Mouse (Mus musculus) erythroid progenitor cell, adult 5-6 weeks (primary cell): ENCODE results near the gene Slc6a16. TPM values are rescaled to one million over a fixed set of nuclear protein-coding genes. Genes with fewer than 3 reads are reported as not detected.

Source experiments
- ATAC-seq: replicated peaks from 2 replicates; pipeline ENCODE4 v1.8.0; 2016; ENCODE audit warnings: moderate number of reproducible peaks, mild to moderate bottlenecking, moderate TSS enrichment, inconsistent platforms; ENCODE audit not compliant: poor library complexity, low FRiP score, severe bottlenecking
- total RNA-seq, 2 experiments: library from RNA; stranded (forward) in 1 of 2; stranded (reverse) in 1 of 2; fragments of 150-400 nt in 1 of 2; fragments of 186-747, 209-891 nt in 1 of 2; gene quantifications; 2 replicates each; pipeline versions ENCODE4 v1.2.3 to v1.2.4; 2015 to 2017; ENCODE audit warnings: low replicate concordance in 2 of 2

Slc6a16 gene
- total RNA-seq, 2 experiments from 2014 or later, result not detected

GRCm38 (mm10) chr7:45302626-45303025 lies 61.7 kb downstream of the Slc6a16 start:
- ATAC-seq, result no peak

- no peak for ATAC-seq
Measured at GRCm38 (mm10) chr7:45304869-45305268, 64.0 kb downstream of the Slc6a16 start.

GRCm38 (mm10) chr7:45305275-45305674 lies 64.4 kb downstream of the Slc6a16 start:
- 0 out of 2 replicates have a peak, but pooled peaks have one; percentile 23 for ATAC-seq

GRCm38 (mm10) chr7:45308551-45309240 lies 67.8 kb downstream of the Slc6a16 start:
- no peak for ATAC-seq

- no peak for ATAC-seq
Measured at GRCm38 (mm10) chr7:45309455-45309854, 68.6 kb downstream of the Slc6a16 start.

- ATAC-seq, result no peak
Measured at GRCm38 (mm10) chr7:45312023-45312422, 71.1 kb downstream of the Slc6a16 start.

GRCm38 (mm10) chr7:45312686-45313453 lies 72.0 kb downstream of the Slc6a16 start:
- no peak for ATAC-seq

- ATAC-seq, result no peak
Measured at GRCm38 (mm10) chr7:45313495-45313894, 72.6 kb downstream of the Slc6a16 start.

- no peak for ATAC-seq
Measured at GRCm38 (mm10) chr7:45315182-45315701, 74.4 kb downstream of the Slc6a16 start.

- ATAC-seq, result no peak
Measured at GRCm38 (mm10) chr7:45316536-45316935, 75.7 kb downstream of the Slc6a16 start.

- no peak for ATAC-seq
Measured at GRCm38 (mm10) chr7:45322245-45322644, 81.4 kb downstream of the Slc6a16 start.

Other genes with a start within 250 kb of the Slc6a16 start
Only the 30 nearest of the 38 such genes appear.
- gene Prr12, start 188.2 kb upstream of the Slc6a16 start, total RNA-seq (2015; ENCODE audit: low replicate concordance), result 3.6 and 6.7 TPM in 2 replicates
- gene Prr12, start 188.2 kb upstream of the Slc6a16 start, total RNA-seq (2017; ENCODE audit: low replicate concordance), result 0.13 and 0.23 TPM in 2 replicates
- 24.5 and 30.6 TPM in 2 replicates for gene Nosip, start 178.7 kb upstream of the Slc6a16 start, total RNA-seq (2015; ENCODE audit: low replicate concordance)
- gene Nosip, start 178.7 kb upstream of the Slc6a16 start, total RNA-seq (2017; ENCODE audit: low replicate concordance), result 32.7 and 54.0 TPM in 2 replicates
- gene Prrg2, start 178.4 kb upstream of the Slc6a16 start, total RNA-seq (2015; ENCODE audit: low replicate concordance), result 2.9 and 8.8 TPM in 2 replicates
- gene Prrg2, start 178.4 kb upstream of the Slc6a16 start, total RNA-seq (2017; ENCODE audit: low replicate concordance), result 0.91 and 6.8 TPM in 2 replicates
- gene Rcn3, start 148.9 kb upstream of the Slc6a16 start, total RNA-seq (2015; ENCODE audit: low replicate concordance), result 1.1 and 8.8 TPM in 2 replicates
- gene Rcn3, start 148.9 kb upstream of the Slc6a16 start, total RNA-seq (2017; ENCODE audit: low replicate concordance), result 1.9 and 4.0 TPM in 2 replicates
- gene Fcgrt, start 137.2 kb upstream of the Slc6a16 start, total RNA-seq (2015; ENCODE audit: low replicate concordance), result 10.5 TPM in 2 replicates
- gene Fcgrt, start 137.2 kb upstream of the Slc6a16 start, total RNA-seq (2017; ENCODE audit: low replicate concordance), result 8.3 and 9.7 TPM in 2 replicates
- 694 and 736 TPM in 2 replicates for gene Rps11, start 116.6 kb upstream of the Slc6a16 start, total RNA-seq (2015; ENCODE audit: low replicate concordance)
- gene Rps11, start 116.6 kb upstream of the Slc6a16 start, total RNA-seq (2017; ENCODE audit: low replicate concordance), result 189 and 313 TPM in 2 replicates
- 918 and 1,040 TPM in 2 replicates for gene Rpl13a, start 112.3 kb upstream of the Slc6a16 start, total RNA-seq (2015; ENCODE audit: low replicate concordance)
- gene Rpl13a, start 112.3 kb upstream of the Slc6a16 start, total RNA-seq (2017; ENCODE audit: low replicate concordance), result 765 and 800 TPM in 2 replicates
- gene Gm45713, start 104.9 kb upstream of the Slc6a16 start, total RNA-seq (2015; ENCODE audit: low replicate concordance), result not detected in 2 replicates
- 0.98 and 2.3 TPM in 2 replicates for gene Gm45713, start 104.9 kb upstream of the Slc6a16 start, total RNA-seq (2017; ENCODE audit: low replicate concordance)
- 3.6 and 17.2 TPM in 2 replicates for gene Flt3l, start 104.7 kb upstream of the Slc6a16 start, total RNA-seq (2015; ENCODE audit: low replicate concordance)
- 0.23 and 4.5 TPM in 2 replicates for gene Flt3l, start 104.7 kb upstream of the Slc6a16 start, total RNA-seq (2017; ENCODE audit: low replicate concordance)
- gene Pih1d1, start 86.8 kb upstream of the Slc6a16 start, total RNA-seq (2015; ENCODE audit: low replicate concordance), result 58.7 and 96.4 TPM in 2 replicates
- 6.8 and 8.7 TPM in 2 replicates for gene Pih1d1, start 86.8 kb upstream of the Slc6a16 start, total RNA-seq (2017; ENCODE audit: low replicate concordance)
- gene Aldh16a1, start 86.5 kb upstream of the Slc6a16 start, total RNA-seq (2015; ENCODE audit: low replicate concordance), result 24.5 and 29.3 TPM in 2 replicates
- 12.4 and 14.1 TPM in 2 replicates for gene Aldh16a1, start 86.5 kb upstream of the Slc6a16 start, total RNA-seq (2017; ENCODE audit: low replicate concordance)
- not detected in 2 replicates for gene Slc17a7, start 77.1 kb upstream of the Slc6a16 start, total RNA-seq (2015; ENCODE audit: low replicate concordance)
- gene Slc17a7, start 77.1 kb upstream of the Slc6a16 start, total RNA-seq (2017; ENCODE audit: low replicate concordance), result not detected in 2 replicates
- not detected in 2 replicates for gene Gfy, start 61.5 kb upstream of the Slc6a16 start, total RNA-seq (2015; ENCODE audit: low replicate concordance)
- not detected in 2 replicates for gene Gfy, start 61.5 kb upstream of the Slc6a16 start, total RNA-seq (2017; ENCODE audit: low replicate concordance)
- not detected in 2 replicates for gene Pth2, start 60.1 kb upstream of the Slc6a16 start, total RNA-seq (2015; ENCODE audit: low replicate concordance)
- not detected in 2 replicates for gene Pth2, start 60.1 kb upstream of the Slc6a16 start, total RNA-seq (2017; ENCODE audit: low replicate concordance)
- not detected in 2 replicates for gene Ccdc155, start 36.2 kb upstream of the Slc6a16 start, total RNA-seq (2015; ENCODE audit: low replicate concordance)
- not detected in 2 replicates for gene Ccdc155, start 36.2 kb upstream of the Slc6a16 start, total RNA-seq (2017; ENCODE audit: low replicate concordance)
- gene Dkkl1, start 28.9 kb upstream of the Slc6a16 start, total RNA-seq (2015; ENCODE audit: low replicate concordance), result 6.3 and 8.6 TPM in 2 replicates
- gene Dkkl1, start 28.9 kb upstream of the Slc6a16 start, total RNA-seq (2017; ENCODE audit: low replicate concordance), result 0.77 TPM in 1 of 2 replicates, not detected in the other
- not detected in 2 replicates for gene Tead2, start 25.3 kb upstream of the Slc6a16 start, total RNA-seq (2015; ENCODE audit: low replicate concordance)
- gene Tead2, start 25.3 kb upstream of the Slc6a16 start, total RNA-seq (2017; ENCODE audit: low replicate concordance), result not detected in 2 replicates
- 82.2 and 86.1 TPM in 2 replicates for gene Cd37, start 2.0 kb upstream of the Slc6a16 start, total RNA-seq (2015; ENCODE audit: low replicate concordance)
- 21.1 and 54.8 TPM in 2 replicates for gene Cd37, start 2.0 kb upstream of the Slc6a16 start, total RNA-seq (2017; ENCODE audit: low replicate concordance)
- gene Slc6a21, start 36.4 kb downstream of the Slc6a16 start, total RNA-seq (2015; ENCODE audit: low replicate concordance), result not detected in 2 replicates
- gene Slc6a21, start 36.4 kb downstream of the Slc6a16 start, total RNA-seq (2017; ENCODE audit: low replicate concordance), result not detected in 2 replicates
- not detected in 2 replicates for gene Trpm4, start 92.7 kb downstream of the Slc6a16 start, total RNA-seq (2015; ENCODE audit: low replicate concordance)
- gene Trpm4, start 92.7 kb downstream of the Slc6a16 start, total RNA-seq (2017; ENCODE audit: low replicate concordance), result not detected in 2 replicates
- not detected in 2 replicates for gene Hrc, start 94.2 kb downstream of the Slc6a16 start, total RNA-seq (2015; ENCODE audit: low replicate concordance)
- not detected in 2 replicates for gene Hrc, start 94.2 kb downstream of the Slc6a16 start, total RNA-seq (2017; ENCODE audit: low replicate concordance)
- gene Ppfia3, start 125.9 kb downstream of the Slc6a16 start, total RNA-seq (2015; ENCODE audit: low replicate concordance), result not detected in 2 replicates
- gene Ppfia3, start 125.9 kb downstream of the Slc6a16 start, total RNA-seq (2017; ENCODE audit: low replicate concordance), result not detected in 2 replicates
- not detected in 2 replicates for gene Lin7b, start 129.5 kb downstream of the Slc6a16 start, total RNA-seq (2015; ENCODE audit: low replicate concordance)
- gene Lin7b, start 129.5 kb downstream of the Slc6a16 start, total RNA-seq (2017; ENCODE audit: low replicate concordance), result not detected in 2 replicates
- gene Snrnp70, start 154.7 kb downstream of the Slc6a16 start, total RNA-seq (2015; ENCODE audit: low replicate concordance), result 143 and 194 TPM in 2 replicates
- 312 and 348 TPM in 2 replicates for gene Snrnp70, start 154.7 kb downstream of the Slc6a16 start, total RNA-seq (2017; ENCODE audit: low replicate concordance)
- not detected in 2 replicates for gene Kcna7, start 164.6 kb downstream of the Slc6a16 start, total RNA-seq (2015; ENCODE audit: low replicate concordance)
- gene Kcna7, start 164.6 kb downstream of the Slc6a16 start, total RNA-seq (2017; ENCODE audit: low replicate concordance), result not detected in 2 replicates
- not detected in 2 replicates for gene Ntf5, start 172.6 kb downstream of the Slc6a16 start, total RNA-seq (2015; ENCODE audit: low replicate concordance)
- gene Ntf5, start 172.6 kb downstream of the Slc6a16 start, total RNA-seq (2017; ENCODE audit: low replicate concordance), result not detected in 2 replicates
- gene Lhb, start 179.7 kb downstream of the Slc6a16 start, total RNA-seq (2015; ENCODE audit: low replicate concordance), result not detected in 2 replicates
- not detected in 2 replicates for gene Lhb, start 179.7 kb downstream of the Slc6a16 start, total RNA-seq (2017; ENCODE audit: low replicate concordance)
- gene Gys1, start 193.8 kb downstream of the Slc6a16 start, total RNA-seq (2015; ENCODE audit: low replicate concordance), result 0.84 and 5.8 TPM in 2 replicates
- gene Gys1, start 193.8 kb downstream of the Slc6a16 start, total RNA-seq (2017; ENCODE audit: low replicate concordance), result 2.1 and 6.2 TPM in 2 replicates
- 39.0 and 53.3 TPM in 2 replicates for gene Ruvbl2, start 197.0 kb downstream of the Slc6a16 start, total RNA-seq (2015; ENCODE audit: low replicate concordance)
- 22.6 and 28.8 TPM in 2 replicates for gene Ruvbl2, start 197.0 kb downstream of the Slc6a16 start, total RNA-seq (2017; ENCODE audit: low replicate concordance)
- gene Ftl1, start 218.8 kb downstream of the Slc6a16 start, total RNA-seq (2015; ENCODE audit: low replicate concordance), result 2,156 and 2,353 TPM in 2 replicates
- 950 and 960 TPM in 2 replicates for gene Ftl1, start 218.8 kb downstream of the Slc6a16 start, total RNA-seq (2017; ENCODE audit: low replicate concordance)